Mouse (Mus musculus): ENCODE results near the gene Hal. TPM values are rescaled to one million over a fixed set of nuclear protein-coding genes. Genes with fewer than 3 reads are reported as not detected.

Hal gene
- polyA plus RNA-seq, 1 experiment from 2014 or later, result not detected

Other genes with a start within 250 kb of the Hal start
- 15.1 and 18.3 TPM in 2 replicates for gene Elk3, start 177.6 kb upstream of the Hal start, polyA plus RNA-seq (2015; fragmentation: Nextera tagmentation; extraction: Ambion mirVana)
- 99.1 and 103 TPM in 2 replicates for gene Lta4h, start 35.4 kb upstream of the Hal start, polyA plus RNA-seq (2015; fragmentation: Nextera tagmentation; extraction: Ambion mirVana)
- not detected in 2 replicates for gene Amdhd1, start 51.3 kb downstream of the Hal start, polyA plus RNA-seq (2015; fragmentation: Nextera tagmentation; extraction: Ambion mirVana)
- gene Ccdc38, start 51.9 kb downstream of the Hal start, polyA plus RNA-seq (2015; fragmentation: Nextera tagmentation; extraction: Ambion mirVana), result 0.28 and 0.56 TPM in 2 replicates
- 65.8 and 80.0 TPM in 2 replicates for gene Snrpf, start 100.9 kb downstream of the Hal start, polyA plus RNA-seq (2015; fragmentation: Nextera tagmentation; extraction: Ambion mirVana)
- 0.81 and 0.93 TPM in 2 replicates for gene Ntn4, start 151.9 kb downstream of the Hal start, polyA plus RNA-seq (2015; fragmentation: Nextera tagmentation; extraction: Ambion mirVana)

Measured in neural tube, embryonic 13.5 days (tissue).